Mouse (Mus musculus): ENCODE results near the gene Pxn.

Gene Pxn

DNA sequence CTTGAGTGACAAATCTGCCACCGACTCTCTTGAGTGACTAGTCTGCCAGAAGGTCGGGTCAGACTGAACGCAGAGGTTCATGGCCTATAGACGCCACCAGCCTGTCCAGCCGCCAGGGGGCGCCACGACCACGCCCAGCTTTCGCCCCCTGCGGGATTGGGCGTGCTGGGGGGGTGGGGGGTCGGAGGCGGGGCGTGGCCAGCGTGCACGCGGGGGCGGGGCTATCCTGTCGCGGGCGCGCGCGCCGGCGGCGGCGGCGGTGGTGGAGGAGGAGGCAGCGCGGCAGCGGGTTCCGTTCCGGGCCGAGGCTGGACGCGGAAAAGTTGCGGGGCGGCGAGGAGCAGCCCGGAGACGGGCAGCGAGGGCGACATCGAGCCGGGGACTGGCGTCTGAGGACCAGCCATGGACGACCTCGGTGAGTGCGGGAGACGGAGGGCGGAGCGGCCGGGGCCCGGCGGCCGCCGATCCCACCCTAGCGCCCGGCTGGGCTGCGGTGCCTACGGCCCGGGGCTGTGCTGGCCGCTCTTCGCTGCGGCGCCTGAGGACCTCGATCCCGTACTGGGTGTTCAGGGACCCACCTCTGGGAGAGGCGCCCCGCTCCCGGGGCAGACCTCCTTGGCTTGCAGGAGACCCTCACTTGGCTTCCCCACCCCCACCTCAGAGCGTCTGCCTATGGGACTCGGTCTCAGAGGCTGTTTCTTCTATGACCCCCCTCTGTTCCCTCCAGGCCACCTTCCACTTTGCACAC lies at the start of gene Pxn:
Pxn (plus strand) TSS at position 223 of the 748 bp plus-strand sequence.
- DNase-seq, result peak; percentile 92 to 97

DNA sequence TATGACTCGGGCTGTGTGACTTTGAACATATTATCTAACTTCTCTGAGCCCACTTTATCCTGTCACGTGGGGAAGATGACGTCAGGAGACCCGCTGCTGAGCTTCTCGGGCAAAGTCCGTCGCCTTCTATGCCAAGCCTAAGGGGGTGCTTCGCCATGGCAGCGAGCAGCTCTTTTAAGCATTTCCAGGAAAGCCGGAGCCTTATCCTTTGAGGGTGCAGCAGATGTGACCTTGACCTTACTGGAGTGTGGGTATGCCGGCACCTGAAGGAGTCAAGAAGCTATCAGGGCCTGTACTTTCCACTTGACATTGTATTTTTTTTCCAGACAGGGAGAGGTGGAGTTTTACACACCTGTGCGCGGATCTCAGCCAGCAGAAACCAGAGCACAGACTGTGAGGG lies 47.6 kb upstream of the Pxn start:
- DNase-seq, result peak in 1 of 2 experiments; percentile 39

DNA sequence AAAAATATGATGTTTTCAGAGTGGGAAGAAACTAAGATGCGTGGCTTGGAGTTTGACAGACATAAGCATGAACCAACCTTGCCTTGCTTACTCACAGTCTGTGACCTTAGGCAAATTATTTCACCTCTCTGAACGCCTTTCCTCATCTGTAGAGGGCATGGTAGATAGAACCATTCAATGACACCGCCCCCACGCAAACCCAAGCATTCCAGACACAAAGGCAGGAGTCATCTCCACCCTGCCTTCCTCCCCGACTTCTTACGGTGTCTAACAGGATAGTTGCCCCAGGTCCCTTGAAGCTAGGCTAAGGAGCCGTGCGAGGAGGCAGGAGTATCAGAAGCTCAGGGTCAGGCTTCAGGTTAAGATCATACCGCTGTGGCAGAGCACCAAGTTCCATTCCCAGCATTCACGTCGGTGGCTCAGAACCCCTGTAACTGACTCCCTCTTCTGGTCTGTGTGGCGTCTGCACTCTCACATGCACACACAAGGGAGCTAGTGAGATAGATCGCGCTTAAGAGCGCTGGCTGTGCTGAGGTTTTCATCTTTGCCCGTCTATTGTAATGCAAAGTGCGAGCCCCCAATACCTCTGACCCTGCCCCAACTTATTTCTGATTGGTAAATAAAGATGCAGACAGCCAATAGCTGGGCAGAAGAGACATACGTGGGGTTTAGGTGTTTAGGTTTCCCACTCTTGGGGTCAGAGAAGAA lies 41.9 kb upstream of the Pxn start:
- DNase-seq, result no peak

DNA sequence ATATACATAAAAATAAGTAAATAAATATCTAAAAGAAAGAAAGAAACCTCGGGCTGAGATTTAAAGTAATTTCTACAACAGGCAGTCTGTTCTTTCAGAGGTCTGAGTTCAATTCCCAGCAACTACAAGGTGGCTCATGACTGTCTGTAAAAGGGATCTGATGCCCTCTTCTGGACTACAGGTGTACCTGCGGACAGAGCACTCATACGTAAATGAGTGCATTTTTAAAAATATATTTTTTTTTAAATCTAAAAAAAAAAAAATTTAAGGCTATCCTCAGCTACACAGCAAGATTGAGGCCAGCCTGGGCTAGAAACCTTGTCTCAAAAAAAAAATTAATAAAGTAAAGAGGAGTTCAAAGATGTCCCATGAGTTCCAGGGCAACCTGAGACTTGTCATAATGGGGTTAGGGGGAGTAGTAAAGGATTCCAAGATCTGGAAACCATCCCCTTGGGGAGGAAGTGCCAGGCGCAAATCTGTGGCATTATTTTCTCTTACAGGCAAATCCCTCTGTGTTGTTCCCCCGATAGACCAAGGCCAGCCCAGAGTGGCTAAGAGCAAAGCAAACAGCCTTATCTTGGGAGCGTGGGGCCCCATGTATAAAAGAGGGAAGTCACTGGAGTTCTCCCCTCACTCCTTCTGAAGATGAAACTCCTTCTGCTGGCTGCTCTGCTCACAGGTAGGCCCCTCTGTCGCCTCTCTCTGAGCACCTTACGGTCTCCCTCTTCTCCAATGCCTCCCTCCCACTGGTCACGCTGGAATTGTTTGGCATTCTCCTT lies 40.6 kb upstream of the Pxn start, which contains the start of gene Pla2g1b:
Pla2g1b (plus strand) TSS at position 621 of the 779 bp plus-strand sequence.
- no peak for DNase-seq

DNA sequence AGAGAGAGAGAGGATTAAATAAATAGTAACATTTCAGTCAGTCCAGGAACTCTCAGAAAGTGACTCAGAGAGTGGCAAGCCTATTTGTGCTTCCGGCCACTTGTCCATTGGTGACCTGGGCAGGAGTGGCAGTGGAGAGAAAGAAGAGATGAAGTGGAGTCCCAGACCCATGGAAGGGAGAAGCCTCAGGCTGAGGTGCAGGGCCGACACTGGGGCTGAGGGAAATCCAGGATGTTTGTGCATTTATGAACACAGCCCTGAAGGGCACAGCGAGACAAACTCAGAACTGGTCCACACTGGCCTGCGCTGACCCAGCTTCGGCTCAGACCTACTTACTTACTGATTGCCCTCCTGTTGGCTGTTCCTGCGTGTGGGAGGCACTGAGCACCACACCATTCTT lies 36.7 kb upstream of the Pxn start:
- peak; percentile 52 to 62 for DNase-seq

DNA sequence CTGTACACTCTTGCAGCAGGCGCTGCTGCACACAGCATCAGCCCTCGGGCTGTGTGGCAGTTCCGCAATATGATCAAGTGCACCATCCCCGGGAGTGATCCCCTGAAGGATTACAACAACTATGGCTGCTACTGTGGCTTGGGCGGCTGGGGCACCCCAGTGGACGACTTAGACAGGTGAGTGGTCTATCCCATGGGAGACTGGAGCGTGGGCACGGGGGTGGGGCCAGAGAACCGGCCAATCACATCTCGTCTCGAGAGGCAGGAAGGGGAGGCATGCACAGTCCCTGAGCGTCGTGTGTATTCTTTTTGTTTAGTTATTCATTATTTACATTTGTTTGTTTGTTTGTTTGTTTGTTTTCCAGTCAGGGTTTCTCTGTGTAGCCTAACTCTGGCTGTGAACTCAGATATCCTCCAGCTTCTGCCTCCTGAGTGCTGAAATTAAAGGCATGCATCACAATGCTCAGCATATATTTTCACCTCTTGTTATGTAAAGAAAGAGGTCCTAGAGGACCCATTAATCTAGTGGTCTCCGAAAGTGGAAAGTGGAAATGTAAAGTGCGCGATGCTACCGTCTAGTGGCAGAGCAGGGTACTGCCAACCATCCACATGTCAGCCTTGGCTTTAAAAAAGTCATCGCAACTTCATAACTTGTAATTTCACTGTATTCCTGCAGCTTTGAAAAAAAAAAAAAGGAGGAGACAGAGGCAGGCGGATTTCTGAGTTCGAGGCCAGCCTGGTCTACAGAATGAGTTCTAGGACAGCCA lies 35.5 kb upstream of the Pxn start:
- DNase-seq, result peak; percentile 40 to 83

DNA sequence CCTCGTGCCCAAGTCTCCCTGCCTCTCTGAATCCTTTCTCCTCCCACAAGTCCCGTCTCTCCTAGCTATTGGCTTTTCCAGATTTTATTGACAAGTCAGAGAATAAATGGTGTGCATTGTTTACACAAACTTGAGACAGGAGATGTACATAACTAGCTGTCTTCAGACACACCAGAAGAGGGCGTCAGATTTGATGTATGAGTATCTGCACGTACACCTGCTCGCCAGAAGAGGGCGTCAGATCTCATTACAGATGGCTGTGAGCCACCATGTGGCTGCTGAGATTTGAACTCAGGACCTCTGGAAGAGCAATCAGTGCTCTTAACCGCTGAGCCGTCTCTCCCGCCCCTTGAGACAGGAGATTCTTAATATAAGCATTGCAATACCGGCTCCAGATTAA lies 33.3 kb upstream of the Pxn start:
- no peak for DNase-seq

DNA sequence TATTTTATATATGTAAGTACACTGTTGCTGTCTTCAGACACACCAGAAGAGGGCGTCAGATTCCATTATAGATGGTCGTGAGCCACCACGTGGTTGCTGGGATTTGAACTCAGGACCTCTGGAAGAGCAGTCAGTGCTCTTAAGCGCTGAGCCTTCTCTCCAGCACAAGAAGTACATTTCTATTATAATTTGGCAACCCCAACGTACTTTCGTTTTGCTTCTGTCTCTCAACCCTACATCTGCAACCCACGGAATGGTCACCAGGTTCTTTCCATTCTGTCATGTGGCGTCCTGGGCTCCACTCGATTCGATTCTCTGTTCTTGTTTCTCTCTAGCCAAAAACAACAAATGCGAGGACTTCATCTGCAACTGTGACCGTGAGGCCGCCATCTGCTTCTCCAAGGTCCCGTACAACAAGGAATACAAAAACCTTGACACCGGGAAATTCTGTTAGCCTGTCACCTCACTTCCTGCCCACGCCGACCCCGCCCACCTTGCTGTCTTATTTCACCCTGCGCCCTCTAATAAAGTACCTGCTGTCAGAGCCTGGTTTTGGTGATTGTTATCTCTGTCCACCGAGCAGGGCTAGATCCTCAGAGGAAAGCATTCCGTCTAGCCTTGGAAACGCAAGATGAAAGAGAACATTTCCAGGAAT lies 32.2 kb upstream of the Pxn start:
- peak in 1 of 2 experiments; percentile 16 for DNase-seq

DNA sequence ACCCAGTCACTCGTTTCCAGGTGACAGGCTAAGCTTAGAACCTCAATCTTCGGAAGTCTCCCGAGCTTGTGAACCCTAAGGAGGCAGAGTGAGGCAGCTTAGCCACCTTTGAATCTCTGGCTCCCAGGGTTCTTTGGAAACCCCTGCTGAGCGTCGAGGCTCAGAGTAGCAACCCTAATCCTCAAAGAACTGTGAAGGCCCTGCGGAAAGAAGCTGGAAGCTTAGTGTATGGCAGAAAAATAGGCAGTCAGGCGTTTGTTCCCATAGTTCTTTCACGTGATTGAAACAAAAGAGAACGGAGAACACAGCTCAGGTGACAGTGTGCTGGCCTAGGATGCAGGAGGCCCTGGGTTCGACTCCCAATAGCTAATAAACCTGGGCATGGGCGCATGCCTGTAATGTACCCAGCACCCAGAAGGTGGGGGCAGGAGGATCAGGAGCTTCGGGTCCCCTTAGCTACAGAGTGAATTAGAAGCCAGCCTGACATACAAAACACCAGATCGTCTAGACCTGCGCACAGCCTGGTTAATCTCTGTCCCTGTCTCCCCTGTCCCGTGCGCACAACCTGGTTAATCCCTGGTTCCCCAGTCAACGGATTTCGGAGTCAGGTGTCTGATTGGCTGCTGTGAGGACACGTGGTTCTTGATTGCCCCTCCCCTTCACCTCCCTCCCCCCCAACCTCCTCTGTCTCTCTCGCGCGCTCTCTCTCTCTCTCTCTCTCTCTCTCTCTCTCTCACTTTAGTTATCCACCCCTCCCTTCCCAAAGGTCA lies 31.0 kb upstream of the Pxn start:
- peak; percentile 76 for DNase-seq

DNA sequence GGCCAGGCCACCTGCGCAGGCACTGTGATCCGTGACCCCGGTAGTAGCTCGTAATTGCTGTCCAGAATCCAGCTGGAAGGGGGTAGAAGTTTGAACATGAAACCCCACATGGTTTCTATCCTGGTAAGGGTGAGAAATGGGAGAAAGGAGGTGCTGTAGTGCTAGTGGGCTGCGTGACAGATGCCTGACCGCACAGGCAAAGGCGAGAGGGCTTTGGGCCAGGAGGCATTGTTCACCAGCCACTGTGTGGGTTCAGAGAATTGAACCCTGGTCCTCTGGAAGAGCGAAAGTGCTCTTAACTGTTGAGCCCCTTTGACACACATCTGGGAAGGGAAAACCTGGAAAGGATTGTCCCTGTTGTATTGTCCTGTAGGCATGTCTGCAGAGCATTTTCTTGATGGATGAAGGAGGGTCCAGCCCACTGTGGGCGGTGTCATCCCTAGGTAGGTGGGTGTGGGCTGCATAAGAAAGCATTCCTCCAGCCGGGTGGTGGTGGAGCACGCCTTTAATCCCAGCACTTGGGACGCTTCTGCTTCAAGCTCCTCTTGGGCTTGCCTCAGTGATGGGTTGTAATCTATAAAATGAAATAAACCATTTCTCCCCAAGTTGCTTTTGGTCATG lies 30.3 kb upstream of the Pxn start:
- no peak for DNase-seq

DNA sequence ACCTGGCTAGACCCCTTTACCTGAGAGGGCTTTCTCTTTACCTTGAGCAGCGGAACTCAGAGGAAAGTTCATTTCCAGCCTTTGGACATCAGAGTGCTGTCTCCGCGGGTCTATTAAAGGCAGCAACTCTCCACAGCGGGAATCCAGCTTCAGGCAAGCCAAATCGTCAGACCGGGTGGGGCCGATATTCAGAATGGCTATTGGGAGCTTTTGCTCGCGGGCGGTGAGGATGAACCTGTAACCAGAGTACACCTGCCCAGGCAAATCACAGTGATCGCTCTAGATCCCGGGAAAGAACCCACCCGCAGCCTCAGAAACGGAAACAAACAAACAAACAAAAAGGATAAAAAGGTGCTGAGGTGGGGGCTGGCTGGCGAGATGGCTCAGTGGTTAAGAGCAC lies 26.9 kb upstream of the Pxn start:
- no peak for DNase-seq

DNA sequence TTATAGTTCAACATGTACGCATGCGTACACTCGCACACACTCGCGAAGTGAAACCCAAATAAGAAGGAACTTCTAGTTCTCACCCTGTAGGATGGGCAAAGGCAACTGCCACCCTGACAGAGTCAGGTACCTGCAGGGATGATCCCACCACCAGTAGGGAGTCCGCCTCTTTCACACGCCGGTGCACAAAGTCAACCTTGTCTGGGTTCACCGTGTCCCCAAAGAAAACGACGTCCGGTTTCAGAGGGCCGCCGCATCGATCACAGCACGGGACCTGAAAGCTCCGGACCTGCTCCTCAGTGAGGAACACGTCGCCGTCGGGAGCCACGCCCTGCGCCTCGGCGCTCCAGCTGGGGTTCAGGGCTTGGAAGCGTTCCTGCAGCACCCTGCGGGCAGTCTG lies 26.4 kb upstream of the Pxn start:
- DNase-seq, result peak in 1 of 2 experiments; percentile 15

DNA sequence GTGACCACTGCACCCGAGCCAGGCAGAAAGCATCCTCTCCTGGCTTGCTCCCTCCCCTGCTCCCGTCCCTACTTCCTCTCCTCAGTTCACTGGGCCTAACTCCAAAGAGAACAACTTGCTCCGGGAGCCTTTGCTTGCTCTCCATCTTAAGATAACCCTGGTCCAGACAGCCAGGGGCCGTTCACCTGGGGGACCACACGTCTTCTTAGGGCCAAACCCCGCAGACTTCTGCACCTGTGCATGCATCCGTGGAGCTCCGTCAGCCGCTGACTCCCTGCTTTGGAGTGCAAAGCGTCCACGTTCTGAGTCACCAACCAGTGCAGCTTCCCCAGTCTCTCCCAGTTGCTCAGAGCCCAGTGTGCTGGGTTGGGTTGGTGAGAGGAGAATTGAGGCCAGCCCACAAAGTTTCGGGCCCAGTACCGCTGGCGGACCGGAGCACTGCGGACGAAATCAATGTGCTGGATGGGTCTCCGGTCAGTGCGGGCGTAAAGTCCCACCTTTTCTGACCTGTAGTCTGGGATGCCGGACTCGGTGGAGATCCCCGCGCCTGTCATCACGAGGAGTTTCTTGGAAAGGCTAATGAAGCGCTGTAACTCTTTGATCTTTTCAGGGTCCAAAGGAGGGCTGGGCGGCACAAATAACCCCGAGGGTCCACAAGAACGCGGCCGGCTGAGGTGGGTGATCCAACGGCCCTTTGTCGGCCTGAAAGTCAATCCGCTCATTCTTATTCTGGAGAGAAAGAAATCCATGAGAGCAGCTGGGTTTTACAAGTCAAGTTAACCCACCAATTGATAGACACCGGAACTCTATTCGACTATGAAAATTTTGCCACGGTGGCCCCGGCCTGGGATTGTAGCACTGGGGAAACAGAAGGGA lies 23.8 kb upstream of the Pxn start:
- DNase-seq, result no peak

DNA sequence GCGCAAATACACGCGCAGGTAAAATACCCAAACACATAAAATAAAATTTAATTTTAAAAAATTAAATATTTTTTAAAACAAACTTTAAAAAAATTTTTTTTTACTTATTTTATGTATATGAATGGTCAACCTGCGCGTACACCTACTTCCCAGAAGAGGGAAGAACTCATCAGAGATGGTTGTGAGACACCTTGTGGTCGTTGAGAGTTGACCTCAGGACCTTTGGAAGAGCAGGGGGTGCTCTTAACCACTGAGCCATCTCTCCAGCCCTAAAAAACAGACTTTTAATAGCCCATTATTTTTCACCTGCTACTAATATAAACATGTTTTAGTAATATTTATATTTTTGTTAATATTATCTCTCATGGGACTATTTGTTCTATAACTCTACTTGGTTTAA lies 23.1 kb upstream of the Pxn start:
- no peak for DNase-seq

DNA sequence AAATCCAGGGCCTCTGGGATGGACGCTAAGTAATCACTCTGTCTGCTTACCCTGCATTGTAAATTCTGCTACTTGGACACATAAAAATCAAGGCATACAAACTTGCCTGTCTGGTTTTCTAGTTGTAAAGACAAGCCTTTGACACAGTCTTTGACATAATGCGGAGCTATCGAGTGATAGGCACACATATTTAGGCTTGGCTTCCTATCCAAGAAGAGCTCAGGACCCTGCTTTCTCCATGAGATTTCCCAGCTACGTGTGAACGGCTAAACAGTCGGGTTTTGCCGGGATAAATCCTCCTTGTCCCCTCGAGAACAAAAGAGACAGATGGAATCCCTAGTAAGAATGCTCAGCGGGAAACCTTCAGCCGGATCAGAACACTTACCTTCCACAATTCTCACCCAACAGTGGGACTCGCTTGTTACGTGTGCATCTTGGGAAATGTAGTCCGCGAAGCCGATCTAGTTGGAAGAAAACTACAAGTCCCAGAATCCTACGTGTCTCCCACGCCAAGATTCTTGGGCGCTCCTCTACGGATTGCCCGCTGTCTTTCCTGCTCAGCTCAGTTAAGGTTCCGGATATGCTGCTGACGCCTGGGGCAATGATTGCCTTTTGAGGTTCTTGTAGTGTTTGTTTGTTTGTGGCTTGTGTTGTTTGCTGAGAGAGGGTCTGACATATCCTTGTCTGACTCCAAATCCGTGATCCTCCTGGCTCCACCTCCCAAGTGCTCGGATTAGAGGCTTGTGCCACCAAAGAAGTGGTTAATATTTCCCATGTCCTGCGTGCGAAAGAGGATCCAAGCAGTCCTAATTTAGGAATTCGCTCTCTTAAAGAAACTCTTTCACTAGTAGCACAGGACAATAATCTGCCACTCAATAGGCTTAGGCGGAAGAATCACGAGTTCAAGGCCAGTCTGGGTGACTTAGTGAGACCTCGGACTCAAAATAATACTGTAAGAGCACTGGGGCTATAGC lies 22.2 kb upstream of the Pxn start, which contains the start of gene Sirt4:
Sirt4 (minus strand) TSS at position 779 of the 974 bp plus-strand sequence.
- DNase-seq, result peak; percentile 84 to 94

DNA sequence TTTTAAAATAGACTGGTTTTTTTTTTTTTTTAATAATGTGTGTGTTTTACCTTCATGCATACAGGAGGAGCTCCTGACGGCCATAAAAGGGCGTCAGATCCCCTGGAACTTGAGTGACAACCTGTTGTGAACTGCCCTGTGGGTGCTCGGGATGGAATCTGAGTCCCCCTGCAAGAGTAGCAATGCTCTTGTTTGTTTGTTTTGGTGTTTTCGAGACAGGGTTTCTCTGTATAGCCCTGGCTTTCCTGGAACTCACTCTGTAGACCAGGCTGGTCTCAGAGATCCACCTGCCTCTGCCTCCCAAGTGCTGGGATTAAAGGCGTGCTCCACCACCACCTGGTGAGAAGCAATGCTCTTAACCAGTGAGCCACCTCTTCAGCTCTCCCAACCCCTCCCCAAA lies 21.5 kb upstream of the Pxn start:
- no peak for DNase-seq

DNA sequence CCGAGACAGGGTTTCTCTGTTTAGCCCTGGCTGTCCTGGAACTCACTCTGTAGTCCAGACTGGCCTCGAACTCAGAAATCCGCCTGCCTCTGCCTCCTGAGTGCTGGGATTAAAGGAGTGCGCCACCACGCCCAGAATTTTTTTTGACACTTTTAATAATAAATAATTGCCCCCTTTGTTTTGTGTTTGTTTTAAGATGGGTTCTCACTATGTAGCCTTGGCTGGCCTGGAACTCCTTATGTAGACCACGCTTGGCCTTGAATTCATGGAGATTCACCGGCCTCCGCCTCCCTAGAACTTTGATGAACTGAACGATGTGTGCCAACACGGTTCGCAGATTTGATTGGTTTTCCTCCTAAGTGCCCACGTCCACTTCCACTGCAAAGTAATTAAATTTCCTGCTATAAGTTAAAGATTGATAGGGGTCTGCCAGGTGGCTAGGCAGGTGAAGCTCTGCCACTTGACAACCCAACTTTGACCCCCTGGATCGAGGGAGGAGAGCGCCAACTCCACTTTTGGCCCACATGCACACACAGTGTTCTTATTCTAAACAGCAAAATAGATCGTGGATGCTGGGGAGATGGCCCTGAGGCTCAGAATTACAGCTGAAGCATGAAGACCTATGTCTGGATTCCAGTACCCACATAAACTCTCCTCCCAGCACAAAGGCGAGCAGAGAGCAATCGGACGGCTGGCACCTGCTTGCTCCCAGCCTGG lies 20.8 kb upstream of the Pxn start:
- peak; percentile 40 to 57 for DNase-seq

DNA sequence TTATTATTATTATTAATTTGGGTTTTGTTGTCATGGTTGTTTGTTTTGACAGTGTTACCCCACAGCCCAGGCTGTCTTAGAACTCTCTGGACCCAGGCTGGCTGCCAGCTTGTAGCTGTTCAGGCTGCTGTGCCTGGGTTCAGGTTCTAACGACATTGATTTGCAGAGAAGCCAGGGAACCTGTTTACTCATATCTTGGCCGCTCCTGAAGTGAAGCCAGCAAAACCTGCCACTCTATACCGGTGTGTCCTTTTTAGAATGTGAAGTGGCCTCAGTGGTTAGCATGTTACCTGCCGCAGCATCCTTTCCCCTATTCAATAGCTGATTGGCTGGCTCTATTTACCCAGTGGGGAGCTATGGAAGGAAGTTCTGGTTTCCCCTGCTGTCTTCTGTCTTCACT lies 19.8 kb upstream of the Pxn start:
- peak in 1 of 2 experiments; percentile 15 for DNase-seq

Measured in kidney, postnatal 36 days (tissue).